Mouse (Mus musculus) Muller cell, postnatal 12 days (primary cell): ENCODE measurements around the gene Ccnd3.
"Not testable (repeated sequence)": the region's sequence is repeated elsewhere in the genome, so short reads cannot be mapped to it uniquely, and the experiment has no call there.

Experiments
- DNase-seq: peaks from one replicate; pipeline ENCODE4 v3.0.0-alpha.2; 2015; ENCODE audit errors: inconsistent ontology term

Ccnd3 gene

DNA sequence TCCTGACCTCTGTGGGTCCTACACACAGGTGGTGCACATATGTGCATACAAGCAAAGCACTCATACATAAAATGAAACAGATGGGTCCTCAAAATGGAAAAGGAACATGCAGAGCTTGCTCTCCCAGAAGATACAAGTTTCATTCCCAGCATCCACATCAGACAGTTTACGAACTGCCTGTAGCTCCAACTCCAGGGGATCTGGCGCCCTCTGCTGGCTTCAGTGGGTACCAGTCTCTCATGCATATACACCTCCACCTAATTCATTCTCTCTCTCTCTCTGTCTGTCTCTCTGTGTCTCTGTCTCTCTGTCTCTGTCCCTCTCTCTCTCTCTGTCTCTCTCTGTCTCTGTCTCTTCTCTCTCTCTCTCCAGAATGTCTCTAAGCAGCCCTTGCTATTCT lies 22.4 kb upstream of the Ccnd3 start:
- no peak for DNase-seq

DNA sequence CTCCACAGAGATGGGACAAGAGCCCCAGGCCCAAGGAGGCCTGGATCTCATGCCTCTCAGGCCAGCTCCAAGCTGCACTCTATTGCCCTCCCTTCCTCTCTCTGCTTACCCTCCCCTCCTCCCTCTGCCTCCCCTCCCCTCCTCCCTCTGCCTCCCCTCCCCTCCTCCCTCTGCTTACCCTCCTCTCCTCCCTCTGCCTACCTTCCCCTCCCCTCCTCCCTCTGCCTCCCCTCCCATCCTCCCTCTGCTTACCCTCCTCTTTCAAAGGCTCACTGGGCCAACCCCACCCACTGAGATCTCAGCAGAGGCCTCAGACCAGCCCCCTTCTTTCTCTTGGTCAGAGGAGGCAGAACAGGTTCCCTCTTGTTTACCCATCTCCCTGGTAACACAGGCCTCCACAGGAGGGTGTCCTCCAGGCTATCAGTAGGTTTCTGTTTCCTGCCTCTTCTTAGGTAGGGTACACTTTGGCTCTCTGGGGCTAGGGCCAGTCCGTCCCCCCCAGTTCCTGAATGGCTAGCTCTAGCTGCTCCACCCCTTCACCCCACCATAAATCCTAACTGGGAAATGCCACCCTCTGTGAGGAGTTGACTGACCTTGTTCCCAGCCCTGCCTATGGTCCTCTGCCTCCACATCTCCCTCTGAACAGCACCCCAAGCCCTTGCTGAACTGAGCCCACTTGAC lies 20.5 kb upstream of the Ccnd3 start:
- no peak for DNase-seq

DNA sequence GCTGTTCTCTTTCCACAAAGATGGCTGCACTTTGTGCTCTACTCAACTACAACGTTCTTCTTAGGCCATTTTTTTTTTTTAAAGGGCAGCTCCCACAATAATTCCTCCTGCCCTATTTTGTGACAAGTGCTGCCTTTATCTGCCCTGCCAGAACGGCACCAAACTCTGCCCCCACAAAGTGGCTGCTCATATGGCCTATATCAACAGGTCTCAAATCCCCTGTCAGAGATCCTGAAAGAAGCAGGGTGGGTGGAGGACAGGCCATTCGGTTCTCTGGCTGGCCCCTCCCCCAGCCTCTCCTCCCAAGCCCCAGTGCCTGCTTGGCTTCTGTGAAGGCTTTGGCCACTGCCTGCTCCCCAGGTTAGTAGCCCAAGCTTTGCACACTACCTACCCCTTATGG lies 19.9 kb upstream of the Ccnd3 start:
- DNase-seq = no peak

DNA sequence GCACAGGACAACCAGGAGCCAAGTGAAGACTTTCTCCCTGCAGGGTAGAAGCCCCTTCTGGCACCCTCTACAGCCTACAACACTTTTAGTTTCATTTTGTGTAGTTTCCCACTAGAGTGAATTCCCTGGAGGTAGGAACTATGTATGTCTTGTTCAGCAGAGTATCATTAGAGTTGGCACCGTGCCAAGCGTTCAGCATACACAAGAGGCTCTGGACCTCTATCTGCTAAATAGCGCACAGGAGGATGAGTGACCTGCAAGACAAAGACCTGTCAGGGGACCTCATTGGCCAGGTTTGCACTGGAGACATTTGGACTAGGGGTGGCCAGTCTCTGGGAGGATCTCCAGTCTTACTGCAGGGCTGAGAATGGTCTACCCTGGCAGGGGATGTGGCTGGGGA lies 19.1 kb upstream of the Ccnd3 start:
- DNase-seq = no peak

DNA sequence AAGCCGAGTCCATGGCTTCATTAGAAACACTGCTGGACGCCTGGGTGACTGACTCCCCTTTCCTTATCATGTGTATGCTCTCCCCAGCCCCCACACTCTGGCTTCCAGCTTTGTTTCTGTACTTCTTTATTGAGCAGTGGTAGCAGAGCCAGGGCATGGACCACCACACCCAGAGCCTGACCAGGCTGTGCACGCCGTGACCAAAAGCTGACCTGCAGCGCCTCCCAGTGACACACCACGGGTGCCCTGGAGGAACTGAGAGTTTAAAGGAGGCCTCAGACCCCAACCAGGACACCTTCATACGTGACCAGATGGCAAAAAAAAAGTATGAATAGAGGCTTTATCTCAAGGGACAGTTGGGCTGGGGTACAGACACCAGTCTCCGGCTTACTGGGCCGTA lies 14.1 kb upstream of the Ccnd3 start:
- no peak for DNase-seq

DNA sequence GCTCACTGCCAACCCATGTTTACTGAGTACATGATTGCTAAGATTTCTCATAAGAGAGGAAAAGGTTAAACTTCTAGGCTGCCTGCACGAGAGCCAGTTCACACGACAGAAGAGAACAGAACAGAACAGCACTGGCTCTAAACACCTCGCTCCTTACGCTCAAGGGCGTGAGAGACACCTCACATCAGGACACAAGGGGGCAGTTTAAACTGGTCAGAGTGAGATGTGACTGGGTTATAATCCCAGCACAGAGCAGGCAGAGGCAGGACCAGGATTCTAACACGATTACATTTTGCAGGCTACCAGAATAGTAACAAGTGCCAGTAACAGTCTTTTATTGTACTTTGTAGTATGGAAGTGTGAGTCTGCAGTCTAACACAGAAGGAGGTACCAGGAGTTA lies 12.1 kb upstream of the Ccnd3 start:
- no peak for DNase-seq

DNA sequence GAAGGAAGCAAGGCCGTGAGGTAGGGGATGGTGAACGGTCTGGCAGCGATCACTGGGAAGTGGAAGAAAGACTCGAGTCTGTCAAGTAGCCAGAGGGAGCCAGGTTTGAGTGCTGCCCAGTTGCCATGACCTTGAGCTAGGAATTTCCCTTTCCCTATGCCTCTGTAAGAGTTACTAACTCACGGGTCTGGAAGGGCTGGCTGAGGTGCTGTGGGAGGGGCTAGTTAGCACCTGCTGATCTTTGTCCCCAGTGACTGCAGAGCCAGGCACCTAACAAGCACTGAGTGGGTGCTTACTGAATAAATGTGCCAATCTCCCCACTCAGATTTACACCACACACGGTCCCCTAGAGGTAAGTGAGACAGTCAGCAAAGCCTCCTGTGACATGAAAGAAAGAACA lies 11.2 kb upstream of the Ccnd3 start:
- DNase-seq = no peak

DNA sequence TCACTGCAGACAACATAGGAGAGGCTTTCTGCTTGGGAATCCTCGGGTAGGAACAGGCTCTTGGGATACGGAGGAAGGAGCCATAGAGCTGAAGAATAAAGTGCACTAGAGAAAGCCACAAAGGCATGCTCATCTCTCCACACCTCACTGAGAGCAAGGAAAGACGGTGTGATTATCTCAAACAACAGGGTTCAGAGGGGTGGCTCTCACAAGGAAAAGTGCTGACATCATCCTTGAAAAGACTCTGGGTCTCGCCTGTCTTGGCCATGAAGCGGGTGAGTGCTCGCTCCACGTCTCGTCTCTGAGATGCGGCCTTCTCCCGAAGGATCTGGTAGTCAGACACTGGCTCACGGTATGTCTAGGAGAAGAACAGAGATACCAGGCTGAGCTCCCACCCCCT lies 10.7 kb upstream of the Ccnd3 start:
- no peak for DNase-seq

DNA sequence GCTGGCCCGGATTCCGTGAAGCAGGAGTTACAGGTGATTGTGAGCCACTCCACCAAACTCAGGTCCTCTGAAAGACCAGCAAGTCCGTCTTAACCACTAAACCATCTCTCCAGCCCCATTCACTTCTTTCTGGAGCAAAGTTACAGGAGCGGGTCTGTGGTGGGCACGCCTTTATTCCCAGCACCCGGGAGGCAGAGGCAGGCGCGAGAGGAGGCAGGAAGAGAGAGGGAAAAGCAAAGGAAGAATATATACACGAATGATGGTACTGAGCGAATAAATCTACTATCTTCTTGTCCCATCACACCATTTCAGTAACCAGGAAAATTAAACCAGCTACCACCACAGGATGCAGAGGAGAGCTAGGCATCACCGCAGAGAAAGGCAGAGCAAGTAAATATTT lies 3.3 kb upstream of the Ccnd3 start:
- no peak for DNase-seq

DNA sequence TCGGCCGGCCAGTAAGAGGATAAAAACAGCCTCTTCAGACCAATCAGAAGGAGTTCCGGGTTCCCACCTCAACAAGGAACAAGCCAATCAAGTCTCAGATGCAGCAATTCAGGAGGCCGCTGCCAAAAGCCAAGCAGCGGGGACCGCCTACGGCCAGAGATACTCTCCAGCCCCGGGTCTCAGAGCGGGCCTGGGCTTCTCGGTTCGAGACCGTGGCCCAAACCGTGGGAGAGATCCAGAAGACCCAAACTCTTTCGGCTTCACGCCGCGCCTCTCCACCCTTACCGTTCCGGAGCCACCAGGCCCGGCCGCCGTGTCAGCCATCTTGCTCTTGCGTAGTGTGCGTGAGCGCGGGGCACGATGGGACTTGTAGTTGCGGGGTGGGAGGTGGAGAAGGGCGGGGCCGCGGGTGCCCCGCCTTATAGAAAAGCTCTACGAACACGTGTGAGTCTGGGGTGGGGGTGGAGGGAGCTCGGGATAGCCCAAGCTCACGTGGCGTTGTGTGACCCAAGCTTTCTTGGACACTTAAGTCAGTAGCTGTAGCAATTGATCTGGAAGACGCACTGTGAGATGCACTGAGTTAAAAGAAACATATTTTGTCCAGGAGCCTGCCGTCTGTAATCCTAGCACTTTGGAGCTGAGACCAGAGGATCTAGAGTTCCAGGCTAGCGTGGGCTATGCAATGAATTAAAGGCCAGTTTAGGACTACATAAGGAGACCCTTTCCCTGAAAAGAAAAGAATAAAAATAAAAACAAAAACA lies 2.7 kb upstream of the Ccnd3 start, which contains the start of gene Taf8:
Gene Taf8 (minus strand): TSS at position 347 of the 761 bp plus-strand sequence.
- peak; percentile 97 for DNase-seq

DNA sequence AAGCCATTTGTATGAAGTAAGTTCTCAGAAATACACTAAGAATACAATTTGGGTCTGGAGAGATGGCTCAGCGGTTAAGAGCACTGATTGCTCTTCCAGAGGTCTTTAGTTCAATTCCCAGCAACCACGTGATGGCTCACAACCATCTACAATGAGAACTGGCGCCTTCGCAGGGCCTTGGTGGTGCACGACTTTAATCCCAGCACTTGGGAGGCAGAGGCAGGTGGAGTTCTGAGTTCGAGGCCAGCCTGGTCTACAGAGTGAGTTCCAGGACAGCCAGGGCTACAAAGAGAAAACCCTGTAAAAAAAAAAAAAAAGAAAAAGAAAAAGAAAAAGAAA lies 2.2 kb upstream of the Ccnd3 start:
- not testable (repeated sequence) for DNase-seq

DNA sequence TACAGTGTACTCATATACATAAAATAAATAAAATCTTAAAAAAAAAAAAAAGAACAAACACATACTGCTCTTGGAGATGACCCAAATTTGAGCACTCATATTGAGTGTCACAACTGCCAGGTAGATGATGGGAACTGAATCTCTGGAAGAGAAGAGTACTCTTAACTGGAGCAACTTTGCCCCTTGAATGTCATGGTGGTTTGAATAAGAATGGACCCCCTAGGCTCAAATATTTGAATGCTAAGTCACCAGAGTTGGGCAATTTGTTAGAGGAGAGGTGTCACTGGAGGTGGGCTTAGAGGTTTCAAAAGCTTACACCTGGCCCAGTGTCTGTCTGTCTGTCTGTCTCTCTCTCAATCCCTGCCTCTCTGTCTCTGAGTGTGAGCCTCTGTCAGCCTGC lies 1.2 kb upstream of the Ccnd3 start:
- DNase-seq = no peak

DNA sequence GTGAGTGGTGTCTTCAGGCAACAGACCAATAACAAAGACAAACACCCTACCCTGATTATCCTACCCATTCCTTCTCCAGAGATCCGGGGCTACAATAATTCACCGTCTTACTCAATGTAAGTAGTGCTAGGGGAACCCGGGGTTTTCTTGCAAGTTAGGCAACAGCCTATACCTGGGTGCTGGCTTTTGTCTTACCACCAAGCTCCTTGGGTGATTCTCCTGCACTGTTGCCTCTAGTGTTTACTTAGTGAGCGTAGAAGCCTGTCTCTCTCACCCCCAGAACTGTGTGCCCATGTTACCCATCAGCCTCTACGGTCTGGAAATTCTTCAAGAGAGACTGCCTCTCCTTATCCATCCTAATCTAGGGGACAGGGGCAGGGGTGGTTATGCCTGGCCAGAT lies 623 bp upstream of the Ccnd3 start:
- DNase-seq = no peak

DNA sequence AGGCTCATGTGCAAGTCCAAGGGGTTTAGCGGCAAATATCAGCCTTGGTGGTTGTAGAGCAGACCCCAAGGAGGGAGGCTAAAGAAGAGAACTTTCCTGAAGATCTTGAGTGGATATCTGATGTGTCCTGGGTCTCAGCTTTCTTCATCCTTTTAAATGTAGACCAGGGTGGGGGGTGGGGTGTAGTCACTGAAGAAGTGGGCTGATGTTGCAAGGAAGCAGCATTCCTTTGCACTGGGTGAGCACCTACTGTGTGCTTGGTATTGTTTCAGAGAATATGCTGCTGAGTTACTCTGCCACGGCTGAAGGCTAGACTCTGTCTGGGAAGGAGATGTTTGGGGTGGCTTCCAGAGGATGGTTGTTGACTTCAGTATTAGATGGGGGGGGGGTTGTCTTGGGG lies 715 bp downstream of the Ccnd3 start:
- DNase-seq = no peak

DNA sequence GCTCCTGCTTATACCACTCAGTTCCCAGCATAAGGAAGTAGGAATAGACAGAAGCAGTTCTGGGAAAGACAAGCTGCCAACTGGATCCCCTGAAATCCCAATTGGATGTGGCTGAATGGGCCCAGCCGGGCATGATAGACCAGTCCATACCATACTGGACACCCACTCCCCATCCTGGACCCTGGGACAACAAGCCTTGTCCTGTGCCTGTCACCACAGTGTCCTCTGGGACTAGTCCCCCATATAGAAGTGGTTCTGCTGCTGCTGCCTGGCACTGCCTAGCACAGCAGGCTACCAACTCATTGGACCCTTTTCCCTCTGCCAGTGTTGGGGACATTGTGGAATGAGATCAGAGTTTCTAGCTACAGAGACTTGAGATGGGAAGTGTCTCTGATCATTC lies 1.2 kb downstream of the Ccnd3 start:
- DNase-seq = no peak

DNA sequence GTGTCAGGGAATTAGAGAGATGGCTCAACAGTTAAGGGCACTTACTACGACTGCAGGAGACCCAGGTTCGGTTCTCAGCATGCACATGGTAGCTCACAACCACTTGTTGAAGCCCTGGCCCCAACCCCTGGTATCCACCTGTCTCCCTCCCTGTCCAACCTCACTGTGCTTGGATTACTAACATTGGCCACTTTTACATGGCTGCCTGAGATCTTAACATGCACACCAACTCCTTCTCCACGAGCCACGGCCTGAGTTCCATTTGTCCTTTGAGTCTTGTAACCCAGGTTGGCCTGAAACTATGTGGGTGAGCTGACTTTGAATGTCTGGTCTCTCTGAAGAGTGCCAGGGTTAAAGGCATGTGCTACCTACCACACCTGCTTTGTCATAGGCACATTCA lies 1.8 kb downstream of the Ccnd3 start:
- DNase-seq = no peak

DNA sequence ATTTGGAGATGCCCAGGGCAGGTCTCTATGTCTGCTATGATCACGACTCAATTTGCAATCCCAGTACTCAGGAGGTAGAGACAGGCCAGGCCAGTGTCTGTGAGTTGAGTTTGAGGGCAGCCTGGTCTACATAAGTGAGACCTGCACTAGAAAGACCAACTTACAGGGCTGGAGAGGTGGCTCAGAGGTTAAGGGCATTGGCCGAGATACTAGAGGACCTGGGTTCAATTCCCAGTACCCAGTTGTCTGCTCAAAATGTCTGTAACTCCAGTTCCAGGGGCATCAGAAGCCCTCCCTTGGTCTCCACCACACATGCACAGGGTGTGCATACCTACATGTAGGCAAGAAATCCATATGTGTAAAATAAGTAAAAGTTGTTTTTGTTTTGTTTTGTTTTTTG lies 2.7 kb downstream of the Ccnd3 start:
- no peak for DNase-seq

DNA sequence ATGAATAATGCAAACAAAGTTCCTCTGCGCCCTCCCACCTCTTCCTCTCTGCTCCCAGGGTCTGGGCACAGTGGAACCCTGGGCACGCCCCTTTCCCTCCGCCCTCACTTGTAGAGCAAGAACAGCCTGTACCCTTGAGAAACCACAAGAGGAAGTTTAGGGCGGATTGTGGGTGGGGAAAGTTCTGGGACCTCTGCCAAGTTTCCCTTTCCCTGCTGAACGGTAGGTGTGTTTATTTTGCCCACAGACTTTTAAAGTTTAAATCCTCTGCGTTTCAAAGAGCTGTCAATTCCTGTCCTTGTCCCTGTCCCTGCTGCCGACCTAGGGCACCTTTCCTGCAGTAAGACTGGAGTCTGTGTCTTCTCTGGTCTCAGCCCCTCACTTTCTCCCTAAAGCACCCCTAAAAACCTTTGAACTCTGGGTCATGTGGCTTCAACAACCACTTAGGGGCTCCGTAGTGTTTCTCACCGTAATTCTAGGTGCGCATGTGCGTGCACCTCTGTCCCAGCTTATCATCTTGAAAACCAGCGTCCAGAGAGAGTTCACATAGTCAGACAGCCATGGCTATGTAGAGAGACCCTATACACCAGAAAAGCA lies 3.3 kb downstream of the Ccnd3 start:
- peak; percentile 75 for DNase-seq

DNA sequence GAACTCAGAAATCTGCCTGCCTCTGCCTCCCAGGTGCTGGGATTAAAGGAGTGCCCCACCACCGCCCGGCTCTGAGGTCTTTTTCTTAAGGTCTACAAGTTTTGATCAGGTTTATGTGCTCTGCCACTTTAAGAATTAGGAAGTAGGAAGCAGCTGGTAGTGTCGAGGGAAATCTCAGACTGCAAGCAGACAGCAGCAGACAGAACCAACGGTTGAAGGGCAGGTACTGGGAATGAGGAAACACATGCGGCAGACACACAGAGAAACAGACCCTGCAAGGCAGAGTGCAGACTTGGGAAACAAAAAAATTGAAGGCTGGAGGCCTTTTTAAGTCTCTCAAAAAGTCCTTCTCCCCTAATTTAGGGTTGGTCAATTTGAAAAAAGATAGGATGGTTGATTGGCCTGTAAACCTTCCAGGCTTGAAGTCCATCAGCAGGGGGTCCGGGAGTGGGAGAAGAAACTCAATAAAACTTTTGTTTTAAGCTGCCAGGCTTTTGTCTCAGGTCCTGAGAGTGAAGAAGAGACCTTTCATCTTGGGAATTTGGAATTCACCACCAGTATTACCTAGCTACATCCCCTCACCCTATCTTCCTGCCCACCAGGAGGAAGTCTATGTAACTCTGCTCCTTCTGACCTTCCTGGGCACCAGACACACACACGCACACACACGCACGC lies 4.3 kb downstream of the Ccnd3 start:
- no peak for DNase-seq

DNA sequence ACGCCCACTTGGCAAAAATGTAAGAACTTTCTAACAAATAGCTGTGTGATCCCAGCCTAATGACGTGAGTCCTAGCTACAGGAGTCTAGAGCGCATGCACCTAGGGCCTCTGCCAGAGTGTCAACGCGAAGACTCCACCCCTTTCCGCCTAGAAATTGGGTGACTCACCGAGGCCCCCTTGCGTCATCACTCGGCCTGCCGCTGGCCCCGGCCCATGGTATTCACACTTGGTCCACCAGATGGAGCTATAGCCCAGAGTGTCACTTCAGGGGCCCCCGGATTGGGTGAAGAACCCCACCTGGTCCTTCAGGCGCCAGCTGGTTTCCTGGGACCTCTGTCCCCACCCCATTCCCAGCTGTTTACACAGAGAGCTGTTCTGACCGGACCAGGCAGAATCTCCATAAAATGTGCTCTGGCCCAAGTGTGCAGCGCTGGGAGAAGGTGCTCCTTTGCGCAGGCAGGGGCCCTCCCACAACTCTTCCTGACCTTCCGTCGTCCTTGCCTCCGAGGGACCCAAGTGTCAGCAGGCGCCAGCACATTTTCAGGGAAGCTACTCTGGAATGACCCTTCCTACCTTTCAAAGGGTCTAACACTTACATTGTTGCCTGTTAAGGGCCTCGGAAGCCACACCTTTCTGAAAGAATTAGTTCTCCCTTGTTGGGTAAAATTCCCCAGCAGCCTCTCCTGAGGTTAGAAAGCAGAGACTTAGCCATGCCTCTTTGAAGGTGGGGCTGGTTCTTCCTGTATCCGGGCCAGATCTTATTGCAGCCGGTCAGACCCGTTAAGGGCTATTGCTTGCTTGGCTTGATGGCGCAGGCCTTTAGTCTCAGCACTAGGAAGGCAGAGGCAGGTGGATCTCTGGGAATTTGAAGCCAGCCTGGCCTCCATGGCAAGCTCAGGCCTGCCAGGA lies 6.5 kb downstream of the Ccnd3 start:
- peak; percentile 99 for DNase-seq

DNA sequence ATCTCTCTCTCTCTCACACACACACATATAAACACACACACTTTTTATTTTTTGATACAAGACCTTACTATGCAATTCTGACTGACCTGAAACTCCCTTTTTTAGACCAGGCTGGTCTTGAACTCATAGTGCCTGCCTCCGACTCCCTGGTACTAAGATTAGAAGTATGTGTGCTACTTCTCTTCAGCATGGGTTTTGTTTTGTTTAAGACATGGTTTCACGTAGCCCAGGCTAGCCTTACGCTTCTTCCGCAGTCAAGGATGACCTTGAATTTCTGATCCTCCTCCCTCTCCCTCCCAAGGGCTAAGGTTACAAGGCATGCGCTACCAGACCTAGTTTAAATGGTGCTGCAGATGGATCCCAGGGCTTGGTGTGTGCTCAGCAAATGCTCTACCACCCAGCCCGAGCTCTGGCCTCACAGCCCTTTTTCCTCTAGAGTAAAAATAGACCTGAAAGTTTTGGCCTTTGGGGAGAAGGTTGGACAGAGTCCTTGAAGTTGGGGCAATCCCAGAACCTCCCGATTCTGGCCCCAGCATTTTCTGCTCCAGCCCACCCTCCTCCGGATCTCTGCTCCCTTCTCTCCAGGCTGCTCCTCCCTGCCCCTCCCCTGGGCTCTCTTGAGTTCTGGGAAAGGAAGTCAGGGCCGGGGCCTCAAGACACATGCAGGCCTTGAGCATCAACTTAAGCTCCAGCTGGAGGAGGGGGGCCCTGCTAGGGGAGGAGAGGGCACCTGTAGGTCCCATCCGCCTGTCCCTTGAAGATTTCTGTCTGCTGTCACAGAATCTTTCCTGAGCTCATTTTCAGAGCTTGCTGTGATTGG lies 8.3 kb downstream of the Ccnd3 start:
- no peak for DNase-seq
